Mouse (Mus musculus) midbrain, embryonic 12.5 days (tissue): Measurements from ENCODE around the gene Gatad1. TPM values are rescaled to one million over a fixed set of nuclear protein-coding genes. Genes with fewer than 3 reads are reported as not detected.

Source experiments
- ATAC-seq: fragments of 200-750 bp; cut with Nextera tagmentation; 2 replicates; pipeline ENCODE4 v1.8.0; 2017; ENCODE audit warnings: low read depth, moderate TSS enrichment, moderate library complexity; ENCODE audit not compliant: low FRiP score
- H3K27ac ChIP-seq: fragments of 300-500 bp; sonication (generic); replicated peaks from 2 replicates; pipeline ENCODE4 v1.5.1; 2016; ENCODE audit warnings: mild to moderate bottlenecking
- H3K27me3 ChIP-seq: fragments of 300-500 bp; sonication (generic); 2 replicates; pipeline ENCODE4 v1.6.1; 2016; ENCODE audit warnings: mild to moderate bottlenecking
- H3K36me3 ChIP-seq: fragments of 300-500 bp; sonication (generic); 2 replicates; pipeline ENCODE4 v1.6.1; 2016
- H3K4me1 ChIP-seq: fragments of 300-500 bp; sonication (generic); 2 replicates; pipeline ENCODE4 v1.6.1; 2016
- H3K4me2 ChIP-seq: fragments of 300-500 bp; sonication (generic); replicated peaks from 2 replicates; pipeline ENCODE4 v1.6.1; 2016; ENCODE audit warnings: mild to moderate bottlenecking, moderate library complexity
- H3K4me3 ChIP-seq: fragments of 300-500 bp; sonication (generic); 2 replicates; pipeline ENCODE4 v1.5.1; 2016; ENCODE audit warnings: mild to moderate bottlenecking
- H3K9ac ChIP-seq: fragments of 300-500 bp; sonication (generic); replicated peaks from 2 replicates; pipeline ENCODE4 v1.6.1; 2016; ENCODE audit warnings: mild to moderate bottlenecking, moderate library complexity
- H3K9me3 ChIP-seq: fragments of 300-500 bp; sonication (generic); 2 replicates; pipeline ENCODE4 v1.6.1; 2016; ENCODE audit warnings: mild to moderate bottlenecking
- WGBS: fragments of 180-500 bp; shearing (Covaris S2); methylation state at CpG from one replicate; pipeline ENCODE4 v1.1.7; 2016; 5-methylcytosine and 5-hydroxymethylcytosine counted together
- polyA plus RNA-seq: library from polyadenylated mRNA; unstranded; fragments of >200 nt; fragmentation: Nextera tagmentation; extraction: Ambion mirVana; gene quantifications from 2 replicates; pipeline ENCODE4 v1.2.1, GENCODE M21; 2016

Gatad1 gene
- 76.6 and 86.4 TPM in 2 replicates for polyA plus RNA-seq

- WGBS = 76% methylated on average over 5 of the region's 5 CpGs
- ATAC-seq = no peak
- Histone ChIP-seq H3K36me3 (no peaks in the 10 kb centered on the region), H3K4me1 (no peaks in the 10 kb centered on the region), H3K4me2 (no peak within 1 kb of the TSS), H3K27me3 (no peaks in the 10 kb centered on the region), H3K27ac (no peak within 1 kb of the TSS), H3K9ac (no peak within 1 kb of the TSS), H3K9me3 (no peaks in the 10 kb centered on the region), H3K4me3 (no peak within 1 kb of the TSS)
Measured at GRCm38 (mm10) chr5:3657085-3657484, at the start of gene Gatad1. Gatad1 (minus strand) TSS chr5:3657185.

GRCm38 (mm10) chr5:3702180-3702579 lies 45.2 kb upstream of the Gatad1 start:
- 86% methylated on average over 4 of the region's 4 CpGs for WGBS
- Histone ChIP-seq H3K36me3 (peaks cover 48% of the 10 kb centered on the region), H3K4me1 (no peaks in the 10 kb centered on the region), H3K9ac (no peak overlapping the region), H3K9me3 (no peaks in the 10 kb centered on the region), H3K27me3 (no peaks in the 10 kb centered on the region), H3K4me2 (no peak overlapping the region), H3K4me3 (no peak overlapping the region), H3K27ac (no peak overlapping the region)
- ATAC-seq = no peak

- Histone ChIP-seq H3K9me3 (no peaks in the 10 kb centered on the region), H3K27ac (no peak overlapping the region), H3K9ac (no peak overlapping the region), H3K4me3 (no peak overlapping the region), H3K27me3 (no peaks in the 10 kb centered on the region), H3K36me3 (peaks cover 59% of the 10 kb centered on the region), H3K4me1 (no peaks in the 10 kb centered on the region), H3K4me2 (no peak overlapping the region)
- WGBS = 96% methylated on average over 5 of the region's 5 CpGs
- ATAC-seq = no peak
Measured at GRCm38 (mm10) chr5:3700025-3700424, 43.0 kb upstream of the Gatad1 start.

- Histone ChIP-seq H3K4me1 (no peaks in the 10 kb centered on the region), H3K4me2 (no peak overlapping the region), H3K27ac (no peak overlapping the region), H3K27me3 (no peaks in the 10 kb centered on the region), H3K9me3 (no peaks in the 10 kb centered on the region), H3K9ac (no peak overlapping the region), H3K4me3 (no peak overlapping the region), H3K36me3 (peaks cover 75% of the 10 kb centered on the region)
- no peak for ATAC-seq
- WGBS = 70% methylated on average over 3 of the region's 3 CpGs
Measured at GRCm38 (mm10) chr5:3696031-3696430, 39.0 kb upstream of the Gatad1 start.

- no peak for ATAC-seq
- no peaks in the 10 kb centered on the region for H3K9me3 ChIP-seq
- H3K4me2 ChIP-seq = no peak overlapping the region
- peaks cover 71% of the 10 kb centered on the region for H3K36me3 ChIP-seq
- no peaks in the 10 kb centered on the region for H3K4me1 ChIP-seq
- H3K4me3 ChIP-seq = no peak overlapping the region
- no peak overlapping the region for H3K27ac ChIP-seq
- WGBS = 87% methylated on average over 4 of the region's 4 CpGs
- H3K27me3 ChIP-seq = no peaks in the 10 kb centered on the region
- no peak overlapping the region for H3K9ac ChIP-seq
Measured at GRCm38 (mm10) chr5:3695191-3695590, 38.2 kb upstream of the Gatad1 start.

- WGBS = 94% methylated on average over 9 of the region's 9 CpGs
- ATAC-seq = no peak
- peaks cover 77% of the 10 kb centered on the region for H3K36me3 ChIP-seq
- no peaks in the 10 kb centered on the region for H3K27me3 ChIP-seq
- H3K9ac ChIP-seq = no peak overlapping the region
- no peak overlapping the region for H3K4me3 ChIP-seq
- no peaks in the 10 kb centered on the region for H3K9me3 ChIP-seq
- no peak overlapping the region for H3K4me2 ChIP-seq
- H3K27ac ChIP-seq = no peak overlapping the region
- H3K4me1 ChIP-seq = no peaks in the 10 kb centered on the region
Measured at GRCm38 (mm10) chr5:3692956-3693355, 36.0 kb upstream of the Gatad1 start.

- H3K4me3 ChIP-seq = no peak overlapping the region
- H3K9ac ChIP-seq = no peak overlapping the region
- H3K27me3 ChIP-seq = no peaks in the 10 kb centered on the region
- 96% methylated on average over 3 of the region's 3 CpGs for WGBS
- no peak overlapping the region for H3K27ac ChIP-seq
- H3K4me1 ChIP-seq = no peaks in the 10 kb centered on the region
- ATAC-seq = no peak
- no peaks in the 10 kb centered on the region for H3K9me3 ChIP-seq
- H3K4me2 ChIP-seq = no peak overlapping the region
- H3K36me3 ChIP-seq = peaks cover 65% of the 10 kb centered on the region
Measured at GRCm38 (mm10) chr5:3691283-3691682, 34.3 kb upstream of the Gatad1 start.

GRCm38 (mm10) chr5:3688298-3688697 lies 31.3 kb upstream of the Gatad1 start:
- Histone ChIP-seq H3K4me1 (no peaks in the 10 kb centered on the region), H3K4me3 (no peak overlapping the region), H3K27me3 (no peaks in the 10 kb centered on the region), H3K9ac (no peak overlapping the region), H3K36me3 (peaks cover 41% of the 10 kb centered on the region), H3K27ac (no peak overlapping the region), H3K9me3 (no peaks in the 10 kb centered on the region), H3K4me2 (no peak overlapping the region)
- no peak for ATAC-seq
- 95% methylated on average over 8 of the region's 8 CpGs for WGBS

GRCm38 (mm10) chr5:3669938-3670554 lies 13.1 kb upstream of the Gatad1 start:
- no peaks in the 10 kb centered on the region for H3K4me1 ChIP-seq
- no peaks in the 10 kb centered on the region for H3K27me3 ChIP-seq
- ATAC-seq = no peak
- no peak overlapping the region for H3K4me3 ChIP-seq
- H3K4me2 ChIP-seq = no peak overlapping the region
- WGBS = 92% methylated on average over 6 of the region's 6 CpGs
- no peak overlapping the region for H3K27ac ChIP-seq
- no peaks in the 10 kb centered on the region for H3K9me3 ChIP-seq
- H3K36me3 ChIP-seq = no peaks in the 10 kb centered on the region
- H3K9ac ChIP-seq = no peak overlapping the region

- Histone ChIP-seq H3K4me1 (no peaks in the 10 kb centered on the region), H3K36me3 (no peaks in the 10 kb centered on the region), H3K9ac (no peak overlapping the region), H3K4me2 (no peak overlapping the region), H3K27ac (no peak overlapping the region), H3K9me3 (no peaks in the 10 kb centered on the region), H3K27me3 (no peaks in the 10 kb centered on the region), H3K4me3 (no peak overlapping the region)
- WGBS = 89% methylated on average over 12 of the region's 12 CpGs
- ATAC-seq = no peak
Measured at GRCm38 (mm10) chr5:3666585-3666984, 9.6 kb upstream of the Gatad1 start.

- WGBS = 91% methylated on average over 2 of the region's 2 CpGs
- Histone ChIP-seq H3K27ac (no peak overlapping the region), H3K36me3 (no peaks in the 10 kb centered on the region), H3K9me3 (no peaks in the 10 kb centered on the region), H3K4me1 (no peaks in the 10 kb centered on the region), H3K4me2 (no peak overlapping the region), H3K27me3 (no peaks in the 10 kb centered on the region), H3K4me3 (no peak overlapping the region), H3K9ac (no peak overlapping the region)
- no peak for ATAC-seq
Measured at GRCm38 (mm10) chr5:3665225-3665624, 8.2 kb upstream of the Gatad1 start.

GRCm38 (mm10) chr5:3653801-3654200 lies 3.2 kb downstream of the Gatad1 start:
- no peaks in the 10 kb centered on the region for H3K9me3 ChIP-seq
- no peaks in the 10 kb centered on the region for H3K27me3 ChIP-seq
- H3K4me2 ChIP-seq = no peak overlapping the region
- no peak overlapping the region for H3K9ac ChIP-seq
- no peak for ATAC-seq
- H3K4me1 ChIP-seq = no peaks in the 10 kb centered on the region
- WGBS = 92% methylated on average over 4 of the region's 4 CpGs
- H3K4me3 ChIP-seq = no peak overlapping the region
- H3K27ac ChIP-seq = no peak overlapping the region
- no peaks in the 10 kb centered on the region for H3K36me3 ChIP-seq
